ENCODE assay signal across 7 mouse cellular contexts in the genomic region with DNA sequence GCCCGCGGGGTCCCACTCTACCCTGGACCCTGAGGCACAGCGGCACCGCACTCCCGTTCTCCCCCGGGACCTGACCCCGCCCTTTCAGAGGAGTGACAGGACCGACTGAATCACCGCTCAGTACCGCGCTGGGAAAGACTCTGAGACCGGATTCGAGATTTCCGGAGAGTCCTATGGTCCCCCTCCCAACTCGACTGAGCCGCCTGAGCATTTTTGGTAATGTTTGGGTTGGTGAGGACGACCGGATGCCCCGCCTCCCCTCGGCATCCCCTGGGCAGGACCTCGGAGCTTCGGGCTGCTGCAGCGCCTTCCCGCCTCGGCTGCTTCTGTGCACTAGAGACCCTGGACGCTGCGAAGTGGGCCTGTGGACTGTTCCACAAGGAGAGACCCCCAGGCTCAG. TPM values are rescaled to one million over a fixed set of nuclear protein-coding genes. Genes with fewer than 3 reads are reported as not detected.
DNase-seq lines count a peak whose midpoint lies in the region; ATAC-seq and TF ChIP-seq lines count a peak whose summit lies in the region.

No protein-coding gene starts in this region.

- peak; percentile 38 for TF ChIP-seq POLR2A in kidney, adult 2 months (IDR thresholded peaks at IDR 0.05; ENCODE audit: low read depth, low read length)

- peak overlapping the region; percentile 91 for H3K27ac ChIP-seq in kidney, adult 2 months (ENCODE audit: insufficient read depth, low read depth, low read length)
- H3K27ac ChIP-seq in lung, embryonic 16.5 days (ENCODE audit: low read length), result peak overlapping the region; percentile 93

- no peaks in the 10 kb centered on the region for H3K36me3 ChIP-seq in kidney, adult 2 months (ENCODE audit: control insufficient read depth, insufficient read depth, low read length)
- H3K36me3 ChIP-seq in lung, embryonic 16.5 days (ENCODE audit: control insufficient read depth, insufficient read depth, low read length), result no peaks in the 10 kb centered on the region

- peaks cover 22% of the 10 kb centered on the region; the same call in 1 of the 2 replicates for H3K4me1 ChIP-seq in kidney, adult 2 months (ENCODE audit: control insufficient read depth, insufficient read depth, low read length)
- peaks cover 52% of the 10 kb centered on the region for H3K4me1 ChIP-seq in lung, embryonic 16.5 days (replicated peaks; ENCODE audit: control insufficient read depth, insufficient read depth, low read length)

- peak; percentile 91 for ATAC-seq in activated CD4-positive, CD25-positive, alpha-beta regulatory T cell, adult 4 months
- peak; percentile 74 for ATAC-seq in lung, embryonic 16.5 days (ENCODE audit: low read depth)

- peak overlapping the region; percentile 82 for H3K4me2 ChIP-seq in lung, embryonic 16.5 days (ENCODE audit: low read depth, low read length)

- H3K9me3 ChIP-seq in lung, embryonic 16.5 days (ENCODE audit: control insufficient read depth, low read length), result no peaks in the 10 kb centered on the region

- H3K9ac ChIP-seq in lung, embryonic 16.5 days (ENCODE audit: low read length), result peak overlapping the region; percentile 70

- peak overlapping the region; percentile 29 for H3K4me3 ChIP-seq in kidney, adult 2 months (ENCODE audit: insufficient read depth, low read depth, low read length)
- peak overlapping the region; percentile 50 for H3K4me3 ChIP-seq in lung, embryonic 16.5 days (ENCODE audit: low read length)

- DNase-seq in embryo, embryonic 11.5 days (ENCODE audit: low read depth, low spot score), result peak; percentile 45
- peak; percentile 90 to 94 for DNase-seq in heart, adult 9 months (ENCODE audit: low spot score in 2 of 2)
- DNase-seq in kidney, adult 2 months, result peak; percentile 93
- DNase-seq in ovary, postnatal 14 days (ENCODE audit: low spot score), result peak; percentile 30
- DNase-seq in yolk sac, embryonic 10.5 days (ENCODE audit: low spot score), result peak; percentile 64

- no peak for TF ChIP-seq CTCF in kidney, adult 2 months (conservative IDR thresholded peaks at IDR 0.05; ENCODE audit: insufficient read depth, insufficient read length, low read depth, low read length)

- H3K27me3 ChIP-seq in kidney, adult 2 months (replicated peaks; ENCODE audit: control insufficient read depth, insufficient read depth, low read length), result no peaks in the 10 kb centered on the region
- H3K27me3 ChIP-seq in lung, embryonic 16.5 days (ENCODE audit: control insufficient read depth, insufficient read depth, low read depth, low read length), result peaks cover 7% of the 10 kb centered on the region

- 3% methylated on average over 27 of the region's 27 CpGs for WGBS in kidney, adult 2 months
- WGBS in lung, embryonic 16.5 days, result under 1% methylated on average over 27 of the region's 27 CpGs

RNA-seq across cellular contexts. Expression of a gene that starts 4.2 kb away (rescaled TPM):
- polyA plus RNA-seq in activated CD4-positive, CD25-positive, alpha-beta regulatory T cell, adult 4 months (2017; shearing (Covaris generic)), result under 1 TPM in 1 of 2 experiments, not detected in 1; 0.16 TPM
- polyA plus RNA-seq in kidney, adult 2 months (2012; rRNA removed), result 27.9 and 32.8 TPM in 2 replicates
- polyA plus RNA-seq in lung, embryonic 16.5 days (2015; fragmentation: Nextera tagmentation; extraction: Ambion mirVana), result 99.1 and 104 TPM in 2 replicates

RNA-seq across cellular contexts. Expression of a gene that starts 16.7 kb away (rescaled TPM):
- polyA plus RNA-seq in activated CD4-positive, CD25-positive, alpha-beta regulatory T cell, adult 4 months (2017; shearing (Covaris generic)), result 1 to 10 TPM; 3.2 to 7.9 TPM
- 28.8 and 30.9 TPM in 2 replicates for polyA plus RNA-seq in kidney, adult 2 months (2012; rRNA removed)
- 60.1 and 63.8 TPM in 2 replicates for polyA plus RNA-seq in lung, embryonic 16.5 days (2015; fragmentation: Nextera tagmentation; extraction: Ambion mirVana)

RNA-seq across cellular contexts. Expression of a gene that starts 16.7 kb away (rescaled TPM):
- not detected for polyA plus RNA-seq in activated CD4-positive, CD25-positive, alpha-beta regulatory T cell, adult 4 months (2017; shearing (Covaris generic))
- polyA plus RNA-seq in kidney, adult 2 months (2012; rRNA removed), result not detected in 2 replicates
- 0.13 and 0.14 TPM in 2 replicates for polyA plus RNA-seq in lung, embryonic 16.5 days (2015; fragmentation: Nextera tagmentation; extraction: Ambion mirVana)

RNA-seq across cellular contexts. Expression of a gene that starts 23.0 kb away (rescaled TPM):
- polyA plus RNA-seq in activated CD4-positive, CD25-positive, alpha-beta regulatory T cell, adult 4 months (2017; shearing (Covaris generic)), result not detected
- 16.8 and 19.6 TPM in 2 replicates for polyA plus RNA-seq in kidney, adult 2 months (2012; rRNA removed)
- polyA plus RNA-seq in lung, embryonic 16.5 days (2015; fragmentation: Nextera tagmentation; extraction: Ambion mirVana), result 5.4 and 5.6 TPM in 2 replicates

RNA-seq across cellular contexts. Expression of a gene that starts 28.5 kb away (rescaled TPM):
- not detected for polyA plus RNA-seq in activated CD4-positive, CD25-positive, alpha-beta regulatory T cell, adult 4 months (2017; shearing (Covaris generic))
- 4.4 and 5.4 TPM in 2 replicates for polyA plus RNA-seq in kidney, adult 2 months (2012; rRNA removed)
- polyA plus RNA-seq in lung, embryonic 16.5 days (2015; fragmentation: Nextera tagmentation; extraction: Ambion mirVana), result 0.20 and 0.21 TPM in 2 replicates

Comparison
In these comparisons a context has a peak if more than half of its experiments do, and no peak if none do; other contexts are left out.
1. Peak in every context shown above with its lines: DNase-seq, ATAC-seq, H3K4me3 ChIP-seq and H3K27ac ChIP-seq.
2. DNase-seq: peak in every context shown above with its lines; median percentile 93 in kidney, adult 2 months; 92 in heart, adult 9 months; 64 in yolk sac, embryonic 10.5 days; 45 in embryo, embryonic 11.5 days; 30 in ovary, postnatal 14 days.
3. RNA of a gene that starts 4.2 kb away (polyA plus RNA-seq): 99.1 to 104 TPM in lung, embryonic 16.5 days and 27.9 to 32.8 TPM in kidney, adult 2 months; 0.16 TPM in activated CD4-positive, CD25-positive, alpha-beta regulatory T cell, adult 4 months; every median in the first group is over 10 times any median in the second.